Mouse (Mus musculus): ENCODE measurements around the gene Marveld2. TPM values are rescaled to one million over a fixed set of nuclear protein-coding genes. Genes with fewer than 3 reads are reported as not detected.

The Marveld2 gene
- total RNA-seq, 2 experiments from 2014 or later, result 0.28 to 0.84 TPM

DNA sequence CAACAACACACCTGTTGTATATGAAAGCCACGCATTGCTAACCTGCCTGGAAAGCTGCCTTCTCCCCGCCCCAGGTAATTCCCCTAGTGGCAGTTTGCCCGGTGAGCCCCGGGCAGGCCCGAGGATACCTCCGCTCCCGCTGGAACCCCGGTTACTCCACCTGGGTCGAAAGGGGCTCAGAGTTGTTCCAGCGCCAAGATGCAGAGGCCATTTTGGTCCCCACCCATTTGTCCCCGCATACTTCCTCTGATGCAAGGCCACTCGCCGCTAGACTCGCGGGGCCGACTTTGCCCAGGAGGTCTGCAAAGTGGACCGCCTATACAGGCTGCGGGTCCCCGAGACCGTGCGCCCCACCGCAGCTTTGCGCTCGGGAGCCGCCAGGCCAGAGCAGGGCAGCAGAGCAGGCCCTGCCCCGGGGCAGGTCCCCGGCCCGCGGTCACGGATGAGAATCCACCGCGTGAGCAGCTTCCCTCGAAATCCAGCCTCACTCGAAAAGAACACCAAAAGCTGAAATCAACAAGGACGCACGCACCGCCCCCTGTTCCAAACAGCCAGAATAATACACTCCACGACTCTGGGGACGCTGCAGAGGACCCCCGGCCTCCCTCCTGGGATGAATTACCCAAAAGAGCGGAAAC, 65.3 kb downstream of the Marveld2 start:
- intact Hi-C loops (cut with DNase I), result no loop called here
- peak in 1 of 2 experiments; percentile 6 for DNase-seq

DNA sequence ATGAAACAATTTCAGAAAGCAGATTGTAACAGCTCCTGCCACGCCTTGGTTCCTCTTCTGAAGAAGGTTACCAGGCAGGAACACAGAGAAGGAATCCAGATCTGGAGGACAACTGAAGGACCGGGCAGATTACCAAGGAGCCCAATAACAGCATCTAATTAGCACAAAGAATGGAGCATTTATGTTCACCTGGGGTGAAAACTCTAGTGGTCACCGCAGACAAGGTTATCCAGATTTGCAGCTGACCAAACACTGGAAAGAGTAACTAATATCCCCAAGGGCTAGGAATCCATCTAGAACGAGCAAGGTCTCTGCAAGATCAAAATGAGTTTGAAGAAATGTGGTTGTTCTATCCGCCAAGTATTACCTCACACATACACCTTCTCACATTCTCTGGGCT, 69.5 kb downstream of the Marveld2 start:
- intact Hi-C loops (cut with DNase I), result no loop called here
- DNase-seq, result no peak

Other genes with a start within 250 kb of the Marveld2 start
- under 1 TPM in 1 of 2 experiments, not detected in 1; 0.08 TPM for gene Naip1, start 164.1 kb downstream of the Marveld2 start, total RNA-seq (2021)
- gene Gtf2h2, start 124.4 kb downstream of the Marveld2 start, total RNA-seq (2021), result 10 to 100 TPM; 18.4 to 23.6 TPM
- gene Ocln, start 64.3 kb downstream of the Marveld2 start, total RNA-seq (2021), result under 1 TPM; 0.39 to 0.46 TPM
- gene Ak6, start 34.0 kb upstream of the Marveld2 start, total RNA-seq (2021), result 10 to 100 TPM; 58.7 to 59.1 TPM
- gene Rad17, start 34.1 kb upstream of the Marveld2 start, total RNA-seq (2021), result 10 to 100 TPM; 12.3 to 15.1 TPM
- gene Taf9, start 34.6 kb upstream of the Marveld2 start, total RNA-seq (2021), result 10 to 100 TPM in 1 of 2 experiments, 1 to 10 TPM in 1; 8.9 to 14.3 TPM
- gene Ccdc125, start 52.7 kb upstream of the Marveld2 start, total RNA-seq (2021), result under 1 TPM; 0.67 to 0.70 TPM
- 10 to 100 TPM; 21.1 to 22.2 TPM for gene Cdk7, start 114.0 kb upstream of the Marveld2 start, total RNA-seq (2021)
- gene Mrps36, start 127.7 kb upstream of the Marveld2 start, total RNA-seq (2021), result 100 to 1,000 TPM; 196 to 207 TPM
- under 1 TPM in 1 of 2 experiments, not detected in 1; 0.31 TPM for gene Cenph, start 158.9 kb upstream of the Marveld2 start, total RNA-seq (2021)
- 1 to 10 TPM; 1.2 to 1.3 TPM for gene Ccnb1, start 169.6 kb upstream of the Marveld2 start, total RNA-seq (2021)
- gene Slc30a5, start 216.5 kb upstream of the Marveld2 start, total RNA-seq (2021), result 10 to 100 TPM; 20.1 to 23.0 TPM